Mouse (Mus musculus): ENCODE measurements at regions not wholly inside any gene's neighbourhood (a gene's known extent, or its start where the extent isn't known, plus 50 kb on each side); places are given as distances from the start of the nearest gene placed in this dataset.
"Not testable (repeated sequence)": the region's sequence is repeated elsewhere in the genome, so short reads cannot be mapped to it uniquely, and the experiment has no call there.

DNA sequence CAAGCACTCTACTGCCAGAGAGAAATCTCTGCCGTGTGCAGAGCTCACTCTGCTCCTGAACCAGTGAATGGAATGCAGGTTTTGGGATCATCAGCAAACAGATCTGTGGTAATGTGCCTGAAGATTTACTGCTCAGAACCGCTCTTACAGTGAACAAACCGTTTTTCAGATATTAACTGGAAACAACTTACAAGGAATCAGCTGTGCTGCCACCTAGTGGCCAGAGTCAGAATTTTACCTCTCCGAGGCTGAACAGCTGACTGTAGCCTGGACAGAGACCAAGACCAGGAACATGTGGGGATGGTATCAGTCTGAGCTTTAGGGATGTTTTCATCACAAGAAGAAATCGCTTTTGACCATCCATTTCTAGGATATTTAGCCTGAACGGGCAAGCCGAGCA lies 65.3 kb downstream of the Gm15023 start:
- DNase-seq (ENCODE audit: low spot score in 2 of 2): not testable (repeated sequence)

DNA sequence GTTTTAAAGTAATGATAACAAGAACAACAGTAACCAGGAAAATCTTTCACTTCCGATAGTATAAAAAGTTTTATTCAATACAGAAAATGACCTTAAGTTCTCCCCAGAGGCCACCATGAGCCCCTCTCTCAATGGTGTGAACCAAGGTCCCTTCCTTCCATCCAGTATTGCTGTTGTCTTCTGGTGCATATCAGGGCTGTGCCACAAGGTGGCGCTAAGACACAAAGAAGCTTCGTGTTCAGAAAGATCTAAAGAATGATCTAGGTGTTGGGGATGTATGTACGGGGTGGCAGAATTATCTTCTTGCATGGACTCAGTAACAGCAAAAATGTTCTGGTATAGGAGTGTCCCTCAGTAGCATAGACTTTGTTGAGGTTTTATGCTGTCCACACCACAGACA lies 66.6 kb downstream of the Gm15023 start:
- DNase-seq (ENCODE audit: low spot score in 2 of 2): not testable (repeated sequence)

DNA sequence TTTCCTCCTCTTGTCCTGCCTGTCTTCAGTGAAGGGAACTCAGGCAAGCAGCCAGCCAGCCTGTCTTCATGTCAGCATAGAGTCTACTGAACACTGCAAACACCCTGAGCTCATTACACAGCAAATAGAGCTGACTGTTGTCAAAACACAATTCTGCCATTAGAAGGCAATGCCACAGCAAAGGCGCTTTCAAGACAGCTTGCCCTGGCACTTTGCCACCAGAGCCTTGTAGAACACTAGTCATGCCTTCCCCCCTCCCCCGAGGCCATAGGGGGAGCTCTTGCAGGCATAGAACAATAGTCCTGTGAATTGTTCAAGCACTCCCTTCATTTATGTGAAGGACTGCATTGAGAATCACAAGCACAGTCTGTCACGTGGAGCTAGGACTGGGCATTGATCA lies 75.8 kb downstream of the Gm15023 start:
- DNase-seq (ENCODE audit: low spot score in 2 of 2): no peak

DNA sequence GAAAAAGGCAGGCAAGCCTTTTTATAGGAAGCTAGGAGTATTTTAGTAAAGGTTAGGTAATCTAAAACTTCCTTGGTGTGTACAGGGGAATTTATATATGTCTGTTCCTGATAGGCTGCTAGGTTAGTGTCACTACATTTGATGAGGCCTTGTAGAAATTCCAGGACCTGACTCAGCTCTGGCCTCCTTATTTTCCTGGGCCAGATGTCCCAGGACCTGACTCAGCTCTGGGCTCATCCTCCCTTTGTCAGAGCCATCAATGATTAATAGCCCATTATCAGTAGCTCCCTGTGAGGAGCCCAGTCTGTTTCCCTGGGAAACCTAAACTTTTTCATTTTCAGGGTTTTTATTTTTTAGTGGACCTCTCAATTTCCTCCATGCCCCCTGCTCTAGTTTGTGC lies 79.3 kb downstream of the Gm15023 start:
- DNase-seq (ENCODE audit: low spot score in 2 of 2): no peak

DNA sequence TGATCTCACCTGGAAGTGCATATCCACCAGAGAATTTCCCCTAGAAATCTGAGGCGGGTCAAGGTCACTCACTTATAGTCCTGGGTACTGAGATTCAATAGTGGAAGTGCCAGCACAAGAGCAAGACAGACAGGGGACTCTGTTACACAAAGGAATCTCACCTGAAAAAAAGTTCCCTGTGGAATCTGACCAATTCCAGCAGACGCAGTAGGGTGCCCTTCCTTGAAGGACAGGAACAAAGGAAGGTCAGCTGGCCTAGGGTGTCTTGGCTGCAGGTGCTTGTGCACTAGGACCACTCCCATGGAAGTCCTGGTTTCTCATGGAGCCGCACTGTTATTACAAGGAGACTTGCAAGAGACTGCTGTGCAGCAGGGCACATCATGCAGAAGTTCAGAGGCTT lies 81.2 kb downstream of the Gm15023 start:
- no peak for DNase-seq (ENCODE audit: low spot score in 2 of 2)

DNA sequence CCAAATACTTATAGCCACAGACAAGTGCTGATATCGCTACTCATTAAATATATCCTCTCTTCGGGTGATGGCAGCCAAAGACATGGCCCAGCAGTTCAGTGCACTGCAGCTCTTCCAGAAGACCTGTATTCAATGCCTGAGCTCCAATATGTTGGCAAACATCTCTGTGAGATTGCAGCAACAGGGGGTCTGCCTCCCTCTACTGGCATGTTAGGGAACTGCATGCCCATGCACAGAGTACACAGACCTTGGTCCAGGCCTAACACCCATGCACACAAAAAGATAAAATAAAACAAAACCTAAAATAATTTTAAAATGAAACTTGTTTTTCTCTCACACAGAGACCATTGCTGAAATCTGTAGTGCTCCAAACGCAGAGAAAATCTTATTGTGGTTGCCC lies 82.1 kb upstream of the Zmat1 start:
- DNase-seq (ENCODE audit: low spot score in 2 of 2): peak; percentile 9 to 25

DNA sequence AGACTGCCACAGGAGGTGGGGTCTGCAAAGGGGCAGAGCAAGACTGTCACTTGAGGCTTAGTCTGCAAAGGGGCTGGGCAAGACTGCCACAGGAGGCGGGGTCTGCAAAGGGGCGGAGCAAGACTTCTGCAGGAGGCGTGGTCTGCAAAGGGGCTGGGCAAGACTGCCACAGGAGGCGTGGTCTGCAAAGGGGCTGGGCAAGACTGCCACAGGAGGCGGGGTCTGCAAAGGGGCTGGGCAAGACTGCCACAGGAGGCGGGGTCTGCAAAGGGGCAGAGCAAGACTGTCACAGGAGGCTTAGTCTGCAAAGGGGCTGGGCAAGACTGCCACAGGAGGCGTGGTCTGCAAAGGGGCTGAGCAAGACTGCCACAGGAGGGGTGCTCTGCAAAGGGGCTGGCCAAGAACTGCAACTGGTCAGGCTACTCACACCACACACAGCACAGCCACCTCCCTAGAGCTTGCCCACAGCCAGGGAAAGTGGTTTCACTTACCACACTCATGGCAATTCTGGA lies 78.1 kb upstream of the Zmat1 start:
- DNase-seq (ENCODE audit: low spot score in 2 of 2): peak in 1 of 2 experiments; percentile 59

DNA sequence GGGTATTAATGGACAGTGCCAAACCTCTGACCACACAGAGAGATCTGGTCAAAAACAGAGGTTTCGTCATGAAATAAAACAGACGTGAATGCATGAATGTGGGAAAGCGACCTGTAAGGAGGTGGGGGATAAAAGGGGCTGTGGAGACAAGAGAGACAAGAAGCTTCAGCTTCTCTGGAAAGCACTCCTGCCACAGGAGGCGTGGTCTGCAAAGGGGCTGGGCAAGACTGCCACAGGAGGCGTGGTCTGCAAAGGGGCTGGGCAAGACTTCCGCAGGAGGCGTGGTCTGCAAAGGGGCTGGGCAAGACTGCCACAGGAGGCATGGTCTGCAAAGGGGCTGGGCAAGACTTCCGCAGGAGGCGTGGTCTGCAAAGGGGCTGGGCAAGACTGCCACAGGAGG lies 77.6 kb upstream of the Zmat1 start:
- DNase-seq (ENCODE audit: low spot score in 2 of 2): not testable (repeated sequence)

DNA sequence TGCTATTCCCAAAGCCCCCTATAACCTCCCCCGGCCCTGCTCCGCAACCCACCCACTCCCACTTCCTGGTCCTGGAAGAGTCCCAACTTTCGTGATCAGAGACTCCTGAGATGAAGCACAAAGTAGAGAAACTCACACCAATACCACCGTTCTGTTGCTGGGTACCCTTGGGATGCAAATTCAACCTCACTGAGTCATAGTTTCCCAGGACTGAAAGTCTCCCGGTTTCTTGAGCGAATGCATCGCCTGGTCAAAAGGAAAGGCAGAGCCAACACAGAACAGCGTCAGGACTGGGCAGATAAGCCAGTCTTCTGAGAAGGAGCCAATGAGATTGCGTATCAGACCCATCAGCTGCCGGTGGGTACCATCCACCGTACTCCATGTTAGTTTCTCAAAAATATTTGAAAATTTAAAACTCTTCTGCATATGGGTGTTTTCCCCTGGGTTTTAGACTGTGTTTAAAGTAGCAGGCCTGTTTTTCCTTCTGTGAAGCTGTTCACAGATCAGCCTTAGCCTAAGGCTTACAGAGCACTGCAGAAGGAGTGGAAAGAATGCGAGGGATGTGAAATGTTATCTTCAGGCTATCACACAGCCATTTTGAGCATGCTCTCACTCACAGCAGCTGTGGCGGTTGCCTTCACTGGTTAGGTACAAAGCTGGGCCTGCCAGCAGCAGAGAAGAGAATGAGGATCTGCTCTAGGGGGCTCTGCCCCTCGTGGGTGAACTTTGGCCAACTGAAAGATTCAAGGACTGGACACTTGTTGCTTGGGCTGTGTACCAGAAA lies 77.0 kb upstream of the Zmat1 start:
- not testable (repeated sequence) for DNase-seq (ENCODE audit: low spot score in 2 of 2)

DNA sequence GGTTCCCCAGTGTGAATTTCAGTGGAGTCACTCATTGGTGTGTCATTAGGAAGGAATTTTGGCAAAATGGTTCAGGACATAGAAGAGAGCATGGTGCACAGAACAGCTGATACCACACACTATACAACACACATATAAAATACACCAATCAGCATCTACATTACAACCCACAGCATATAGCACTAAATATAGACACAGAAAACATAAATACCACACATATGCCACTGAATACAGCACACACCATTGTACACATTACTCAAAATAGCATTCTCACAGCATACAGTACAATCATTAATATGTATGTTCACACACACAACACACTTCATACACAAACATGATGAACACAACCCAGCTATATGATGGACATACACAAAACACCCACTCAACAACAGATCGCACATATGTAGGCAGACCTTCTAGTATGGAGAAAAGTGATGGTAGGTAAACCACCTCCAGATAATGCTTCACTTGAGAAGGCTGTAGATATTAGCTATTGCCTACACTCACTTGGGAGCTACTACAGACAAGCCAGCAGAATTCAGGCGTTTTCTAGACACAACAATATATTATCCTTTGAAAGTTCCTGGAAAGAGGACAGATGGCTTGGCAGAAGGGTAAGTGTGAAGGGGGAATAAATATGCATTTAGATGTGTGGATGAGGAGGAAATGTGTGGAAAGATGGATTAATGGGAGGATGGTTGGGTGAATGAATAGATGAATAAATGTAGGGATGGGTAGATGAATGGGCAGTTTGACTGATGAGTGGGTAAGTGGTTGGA lies 71.6 kb upstream of the Zmat1 start:
- no peak for DNase-seq (ENCODE audit: low spot score in 2 of 2)

DNA sequence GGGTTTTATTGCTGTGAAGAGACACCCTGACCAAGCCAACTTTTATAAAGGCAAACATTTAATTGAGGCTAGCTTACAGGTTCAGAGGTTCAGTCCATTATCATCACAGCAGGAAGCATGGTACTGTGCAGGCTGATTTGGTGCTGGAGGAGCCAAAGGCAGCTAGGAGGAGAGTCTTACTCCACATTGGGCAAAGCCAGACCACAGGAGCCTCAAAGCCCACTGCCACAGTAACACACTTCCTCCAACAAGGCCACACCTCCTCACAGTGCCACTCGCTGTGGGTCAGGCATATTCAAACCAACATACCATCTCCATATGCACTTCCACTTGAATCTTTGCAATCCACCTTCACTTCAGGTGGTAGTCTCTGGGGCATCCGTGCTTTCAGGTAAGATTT lies 70.4 kb upstream of the Zmat1 start:
- no peak for DNase-seq (ENCODE audit: low spot score in 2 of 2)

DNA sequence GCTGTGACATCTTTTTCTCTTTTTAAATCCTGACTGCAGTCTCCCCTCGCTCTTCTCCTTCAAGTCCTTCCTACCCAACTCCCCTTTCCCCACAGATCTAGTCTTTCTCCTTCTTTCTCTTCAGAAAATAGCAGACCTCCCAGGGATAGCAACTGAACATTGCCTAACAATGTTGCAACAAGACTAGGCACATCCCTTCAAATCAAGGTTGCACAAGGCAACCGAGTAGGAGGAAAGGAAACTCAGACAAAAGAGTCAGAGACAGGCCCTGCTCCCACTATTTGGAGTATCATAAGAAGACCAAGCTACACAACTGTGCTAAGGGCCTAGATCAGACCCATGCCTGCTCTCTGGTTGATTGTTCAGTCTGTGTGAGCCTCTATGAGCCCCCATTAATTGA lies 66.9 kb upstream of the Zmat1 start:
- DNase-seq (ENCODE audit: low spot score in 2 of 2): no peak

DNA sequence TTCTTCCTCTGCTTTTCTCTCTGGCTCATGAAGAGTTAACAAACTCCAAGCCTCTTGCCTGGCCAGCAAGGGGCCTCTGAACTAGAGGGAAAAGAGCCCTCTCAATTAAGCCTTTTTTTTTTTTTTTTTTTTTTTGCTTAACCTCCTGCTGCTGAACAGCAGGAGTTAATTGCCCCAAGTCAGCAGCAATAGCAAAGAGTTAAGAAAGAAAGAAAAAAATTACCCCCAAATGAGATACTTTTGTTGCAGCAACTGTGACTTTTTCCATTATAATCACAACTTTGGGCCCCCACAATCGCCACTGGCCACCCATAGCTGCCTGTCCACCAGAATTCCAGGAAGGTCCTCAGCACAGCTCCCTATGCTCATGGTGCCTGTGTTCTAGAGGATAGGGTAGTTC lies 60.4 kb upstream of the Zmat1 start:
- DNase-seq (ENCODE audit: low spot score in 2 of 2): no peak

DNA sequence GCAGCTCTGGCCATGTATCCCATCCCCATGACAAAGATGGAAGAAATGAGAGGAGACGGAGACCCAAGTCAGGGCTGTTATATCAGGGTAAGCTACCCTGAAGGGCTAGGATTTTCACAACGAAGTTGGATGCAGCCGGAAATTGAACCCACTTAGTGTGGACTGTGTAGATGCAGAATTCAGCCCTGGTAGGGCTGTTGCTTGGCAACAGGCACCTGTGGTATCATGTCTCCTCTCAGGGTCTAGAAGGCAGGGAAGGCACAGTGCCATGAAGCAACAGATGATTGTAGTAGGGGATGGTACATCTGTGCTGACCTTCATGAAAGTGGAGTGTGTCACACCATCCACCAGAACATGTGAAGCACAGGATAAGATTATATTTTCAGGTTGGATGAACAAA lies 51.2 kb upstream of the Zmat1 start:
- DNase-seq (ENCODE audit: low spot score in 2 of 2): no peak

DNA sequence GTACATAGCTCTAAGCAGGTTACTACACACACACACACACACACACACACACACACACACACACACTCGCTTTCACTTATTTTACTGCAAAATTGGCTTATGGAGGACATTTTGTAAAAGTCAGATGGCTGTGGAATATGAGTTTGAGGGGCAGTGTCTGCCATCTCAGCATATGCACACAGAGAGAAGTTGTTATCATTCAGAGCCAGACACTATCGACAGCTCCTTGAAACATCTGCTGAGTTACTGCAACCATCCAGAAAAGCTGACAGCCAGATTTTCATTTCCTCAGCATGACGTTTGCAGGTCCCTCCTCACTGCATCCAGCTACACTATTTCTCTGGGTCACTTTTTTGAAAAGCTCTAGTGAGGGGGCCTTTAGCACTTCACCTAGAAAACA lies 49.9 kb upstream of the Zmat1 start:
- DNase-seq (ENCODE audit: low spot score in 2 of 2): no peak

Measured in urinary bladder, adult 18-20 months (tissue).